Mouse (Mus musculus): Measurements from ENCODE around the gene Tppp.

DNA sequence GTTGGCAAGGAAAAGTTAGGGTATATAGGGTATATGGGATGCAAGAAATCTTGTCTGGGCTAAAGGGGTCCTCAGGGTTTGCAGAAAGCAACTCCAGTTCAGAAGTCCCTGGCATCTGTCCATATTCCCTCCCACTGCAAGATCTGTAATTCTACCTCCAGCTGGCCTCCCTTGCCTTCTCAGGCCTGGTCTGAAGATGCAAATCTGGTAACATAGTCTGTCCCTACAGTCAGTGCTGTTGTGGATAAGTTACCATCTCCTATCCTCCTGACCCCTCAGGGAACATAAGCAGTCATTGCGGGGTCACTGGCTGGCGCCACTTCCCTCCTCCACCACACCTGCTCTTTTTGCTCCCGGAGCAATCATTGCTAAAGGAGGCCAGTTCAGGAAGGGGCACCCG is 6.7 kb downstream of the Tppp start:
- TF ChIP-seq CTCF (IDR thresholded peaks at IDR 0.05; ENCODE audit: control insufficient read depth, insufficient read depth, insufficient replicate concordance, low read depth, low read length) (no peak), POLR2A (IDR thresholded peaks at IDR 0.05; ENCODE audit: control insufficient read depth, low read depth, low read length) (no peak)
